Mouse (Mus musculus): ENCODE measurements around the gene Qrfpr. TPM values are rescaled to one million over a fixed set of nuclear protein-coding genes. Genes with fewer than 3 reads are reported as not detected.

The Qrfpr gene
- polyA plus RNA-seq, 1 experiment from 2014 or later = 0.17 TPM

- no peak for ATAC-seq (ENCODE audit: borderline replicate concordance, extremely low read depth, low FRiP score, low TSS enrichment)
- Histone ChIP-seq H3K4me3 (no peak overlapping the region), H3K9me3 (no peaks in the 10 kb centered on the region)
Measured at GRCm38 (mm10) chr3:36138996-36139395, 83.1 kb downstream of the Qrfpr start.

GRCm38 (mm10) chr3:36138171-36138660 is 83.9 kb downstream of the Qrfpr start:
- Histone ChIP-seq H3K36me3 (no peaks in the 10 kb centered on the region), H3K4me3 (no peak overlapping the region), H3K4me2 (no peak overlapping the region)

More at GRCm38 (mm10) chr3:36138996-36139395, 83.1 kb downstream of the Qrfpr start:
- Histone ChIP-seq H3K36me3 (no peaks in the 10 kb centered on the region), H3K27ac (no peak overlapping the region), H3K27me3 (no peaks in the 10 kb centered on the region), H3K4me1 (no peaks in the 10 kb centered on the region), H3K9ac (no peak overlapping the region), H3K4me2 (no peak overlapping the region)

GRCm38 (mm10) chr3:36137560-36137959 is 84.6 kb downstream of the Qrfpr start:
- no peak overlapping the region for H3K4me2 ChIP-seq

More at GRCm38 (mm10) chr3:36138171-36138660, 83.9 kb downstream of the Qrfpr start:
- no peak for ATAC-seq (ENCODE audit: borderline replicate concordance, extremely low read depth, low FRiP score, low TSS enrichment)
- Histone ChIP-seq H3K27me3 (no peaks in the 10 kb centered on the region), H3K9ac (no peak overlapping the region), H3K9me3 (no peaks in the 10 kb centered on the region), H3K4me1 (no peaks in the 10 kb centered on the region), H3K27ac (no peak overlapping the region)
- WGBS = 89% methylated on average over 1 of the region's 1 CpGs

GRCm38 (mm10) chr3:36136152-36136551 is 86.0 kb downstream of the Qrfpr start:
- Histone ChIP-seq H3K9ac (no peak overlapping the region), H3K4me3 (no peak overlapping the region), H3K36me3 (no peaks in the 10 kb centered on the region), H3K27me3 (no peaks in the 10 kb centered on the region), H3K4me2 (no peak overlapping the region), H3K4me1 (no peaks in the 10 kb centered on the region), H3K9me3 (no peaks in the 10 kb centered on the region), H3K27ac (no peak overlapping the region)
- ATAC-seq (ENCODE audit: borderline replicate concordance, extremely low read depth, low FRiP score, low TSS enrichment) = no peak

More at GRCm38 (mm10) chr3:36137560-36137959, 84.6 kb downstream of the Qrfpr start:
- Histone ChIP-seq H3K4me3 (no peak overlapping the region), H3K27me3 (no peaks in the 10 kb centered on the region), H3K4me1 (no peaks in the 10 kb centered on the region), H3K27ac (no peak overlapping the region), H3K36me3 (no peaks in the 10 kb centered on the region), H3K9me3 (no peaks in the 10 kb centered on the region), H3K9ac (no peak overlapping the region)
- 44% methylated on average over 2 of the region's 2 CpGs for WGBS
- ATAC-seq (ENCODE audit: borderline replicate concordance, extremely low read depth, low FRiP score, low TSS enrichment) = no peak

Other genes starting within 250 kb of the Qrfpr start
- 33.8 and 36.7 TPM in 2 replicates for gene Mccc1, start 221.6 kb downstream of the Qrfpr start, polyA plus RNA-seq (2015; fragmentation: Nextera tagmentation; extraction: Ambion mirVana)
- gene Ccdc144b, start 168.8 kb downstream of the Qrfpr start, polyA plus RNA-seq (2015; fragmentation: Nextera tagmentation; extraction: Ambion mirVana) = not detected in 2 replicates
- 77.9 and 89.9 TPM in 2 replicates for gene Acad9, start 156.3 kb downstream of the Qrfpr start, polyA plus RNA-seq (2015; fragmentation: Nextera tagmentation; extraction: Ambion mirVana)
- gene D3Ertd254e, start 71.3 kb downstream of the Qrfpr start, polyA plus RNA-seq (2015; fragmentation: Nextera tagmentation; extraction: Ambion mirVana) = 7.3 and 7.9 TPM in 2 replicates